Mouse (Mus musculus) frontal cortex, postnatal 36 days (tissue): ENCODE results near the gene Paqr4.
"Not testable (repeated sequence)": the region's sequence is repeated elsewhere in the genome, so short reads cannot be mapped to it uniquely, and the experiment has no call there.

ENCODE experiments used
- DNase-seq, 2 experiments: peaks; one replicate each; pipeline ENCODE4 v3.0.0; 2022; ENCODE audit warnings: low spot score in 2 of 2

Gene Paqr4

GRCm38 (mm10) chr17:23740598-23741021, at the start of gene Paqr4:
Paqr4 (minus strand) TSS chr17:23740867.
- no peak for DNase-seq

GRCm38 (mm10) chr17:23789749-23790268, 49.1 kb upstream of the Paqr4 start:
- no peak for DNase-seq

- DNase-seq: no peak
Observed at GRCm38 (mm10) chr17:23788973-23789372, 48.3 kb upstream of the Paqr4 start.

GRCm38 (mm10) chr17:23786510-23786931, 45.9 kb upstream of the Paqr4 start:
- peak in 1 of 2 experiments; percentile 39 for DNase-seq

GRCm38 (mm10) chr17:23785561-23786471, 45.1 kb upstream of the Paqr4 start, which contains the start of gene Flywch2:
Flywch2 (minus strand) TSS chr17:23786081.
- peak; percentile 82 to 91 for DNase-seq

GRCm38 (mm10) chr17:23783352-23783751, 42.7 kb upstream of the Paqr4 start:
- no peak for DNase-seq

GRCm38 (mm10) chr17:23778447-23778846, 37.8 kb upstream of the Paqr4 start:
- no peak for DNase-seq

GRCm38 (mm10) chr17:23777141-23777540, 36.5 kb upstream of the Paqr4 start:
- no peak for DNase-seq

GRCm38 (mm10) chr17:23776216-23776615, 35.5 kb upstream of the Paqr4 start:
- DNase-seq: no peak

- DNase-seq: peak; percentile 78 to 86
Observed at GRCm38 (mm10) chr17:23774090-23774489, 33.4 kb upstream of the Paqr4 start.

- no peak for DNase-seq
Observed at GRCm38 (mm10) chr17:23773676-23774075, 33.0 kb upstream of the Paqr4 start.

GRCm38 (mm10) chr17:23772219-23772556, 31.5 kb upstream of the Paqr4 start:
- DNase-seq: not testable (repeated sequence)

GRCm38 (mm10) chr17:23771284-23772218, 30.9 kb upstream of the Paqr4 start, which contains the start of gene Flywch1:
Flywch1 (minus strand) TSS chr17:23771602.
- DNase-seq: peak; percentile 98 to 99

- DNase-seq: peak in 1 of 2 experiments; percentile 51
Observed at GRCm38 (mm10) chr17:23770896-23771283, 30.2 kb upstream of the Paqr4 start.

- no peak for DNase-seq
Observed at GRCm38 (mm10) chr17:23770493-23770892, 29.8 kb upstream of the Paqr4 start.

GRCm38 (mm10) chr17:23762976-23763375, 22.3 kb upstream of the Paqr4 start:
- no peak for DNase-seq

GRCm38 (mm10) chr17:23761155-23761554, 20.5 kb upstream of the Paqr4 start:
- DNase-seq: no peak

GRCm38 (mm10) chr17:23760231-23760630, 19.6 kb upstream of the Paqr4 start:
- DNase-seq: no peak

GRCm38 (mm10) chr17:23758801-23759200, 18.1 kb upstream of the Paqr4 start:
- no peak for DNase-seq

- DNase-seq: no peak
Observed at GRCm38 (mm10) chr17:23757581-23757980, 16.9 kb upstream of the Paqr4 start.

- DNase-seq: no peak
Observed at GRCm38 (mm10) chr17:23755689-23756088, 15.0 kb upstream of the Paqr4 start.
